Mouse (Mus musculus) thymus, postnatal 25 days (tissue): ENCODE measurements at regions not wholly inside any gene's neighbourhood (a gene's known extent, or its start where the extent isn't known, plus 50 kb on each side); places are given as distances from the start of the nearest gene placed in this dataset.

ENCODE experiments used
- DNase-seq: peaks from one replicate; pipeline ENCODE4 v3.0.0; 2022

DNA sequence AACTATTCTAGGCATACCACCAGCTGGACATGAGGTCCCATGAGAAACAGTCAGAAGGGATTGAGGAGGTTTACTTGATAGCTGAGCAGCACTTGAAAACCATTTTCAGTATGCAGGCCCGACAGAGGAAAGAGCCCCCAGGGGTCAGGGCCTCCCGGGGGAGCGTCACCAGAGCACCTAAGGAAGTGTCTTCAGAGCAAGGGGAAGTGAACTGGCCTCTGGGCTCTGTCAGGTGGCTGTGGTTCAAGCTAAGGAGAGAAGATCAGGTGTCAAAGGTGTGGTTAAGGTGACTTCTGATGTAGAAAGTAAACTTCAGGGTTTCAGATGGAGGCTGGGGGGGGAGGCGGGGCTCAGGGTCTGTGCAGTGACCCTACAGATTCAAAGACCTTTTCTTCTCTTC lies 57.3 kb downstream of the Bhlhe40 start:
- DNase-seq, result peak; percentile 19

DNA sequence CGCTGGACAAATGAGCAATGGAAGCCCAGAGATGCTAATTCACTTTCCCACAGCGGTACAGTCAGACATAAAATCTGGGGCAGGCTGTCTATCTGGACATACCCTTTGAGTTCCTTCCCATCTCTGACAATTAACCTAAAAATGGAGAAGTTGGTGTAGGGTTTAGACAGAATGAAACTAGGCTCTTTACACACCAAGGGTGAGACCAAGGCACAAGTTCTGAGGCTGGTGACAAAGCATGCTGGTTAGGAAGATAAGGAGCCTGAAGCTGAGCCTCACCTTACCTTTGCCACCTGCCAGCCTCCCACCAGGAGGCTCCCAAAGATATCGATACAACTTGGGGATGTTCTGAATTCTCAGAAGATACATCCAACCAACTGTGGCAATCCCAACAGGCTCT lies 58.5 kb downstream of the Bhlhe40 start:
- DNase-seq, result no peak

DNA sequence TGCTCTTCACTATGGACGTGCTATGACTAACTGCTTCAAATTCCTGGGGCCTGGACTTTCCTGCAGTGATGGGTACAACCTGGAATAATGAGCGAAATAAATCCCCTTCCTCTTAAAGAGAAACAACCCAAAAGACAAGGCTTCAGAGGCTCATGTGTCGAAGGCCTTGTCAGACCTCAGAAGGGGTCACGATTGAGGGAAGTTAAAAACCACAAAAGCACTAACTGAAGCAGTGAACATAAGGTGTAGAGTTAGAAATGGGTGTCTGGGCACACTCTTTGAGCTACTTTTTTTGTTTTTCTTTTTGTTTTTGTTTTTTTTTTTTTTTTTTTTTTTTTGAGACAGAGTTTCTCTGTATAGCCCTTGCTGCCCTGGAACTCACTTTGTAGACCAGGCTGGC lies 59.5 kb downstream of the Bhlhe40 start:
- DNase-seq, result no peak

DNA sequence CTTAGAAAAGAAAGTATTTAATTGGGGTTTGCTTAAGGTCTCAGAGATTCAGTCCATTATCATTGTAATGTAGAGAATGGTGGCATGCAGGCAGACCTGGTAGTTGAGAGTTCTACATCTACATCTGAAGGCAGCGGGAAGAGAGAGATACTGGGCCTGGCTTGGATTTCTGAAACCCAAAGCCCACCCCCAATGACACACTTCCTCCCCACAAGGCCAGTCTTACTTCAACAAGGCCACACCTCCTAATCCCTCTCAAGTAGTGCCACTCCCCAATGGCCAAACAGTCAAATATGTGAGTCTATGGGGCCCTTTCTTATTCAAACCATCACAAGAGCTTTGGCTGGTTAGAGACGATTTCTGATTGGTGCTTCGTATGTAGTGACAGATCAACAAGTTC lies 60.5 kb downstream of the Bhlhe40 start:
- DNase-seq, result no peak

DNA sequence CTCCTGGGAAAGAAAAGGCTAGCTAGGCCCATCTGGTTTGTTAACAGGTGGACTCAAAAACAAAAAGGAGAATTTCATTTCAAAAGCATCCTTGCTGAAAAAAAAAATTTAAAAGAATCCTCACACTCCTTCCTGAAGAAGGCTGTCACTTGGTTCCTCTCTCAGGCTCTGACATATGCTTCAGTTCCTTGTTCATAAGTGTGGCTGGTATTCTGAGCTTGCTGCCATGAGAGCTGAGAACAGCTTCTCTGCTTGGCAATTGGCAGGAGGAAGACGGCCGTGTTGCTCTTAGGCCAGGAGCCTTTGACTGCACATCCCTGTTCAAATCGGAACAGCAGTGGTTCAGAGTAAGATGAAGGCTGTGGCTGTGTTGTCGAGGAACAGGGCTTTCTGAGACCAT lies 61.1 kb downstream of the Bhlhe40 start:
- no peak for DNase-seq

DNA sequence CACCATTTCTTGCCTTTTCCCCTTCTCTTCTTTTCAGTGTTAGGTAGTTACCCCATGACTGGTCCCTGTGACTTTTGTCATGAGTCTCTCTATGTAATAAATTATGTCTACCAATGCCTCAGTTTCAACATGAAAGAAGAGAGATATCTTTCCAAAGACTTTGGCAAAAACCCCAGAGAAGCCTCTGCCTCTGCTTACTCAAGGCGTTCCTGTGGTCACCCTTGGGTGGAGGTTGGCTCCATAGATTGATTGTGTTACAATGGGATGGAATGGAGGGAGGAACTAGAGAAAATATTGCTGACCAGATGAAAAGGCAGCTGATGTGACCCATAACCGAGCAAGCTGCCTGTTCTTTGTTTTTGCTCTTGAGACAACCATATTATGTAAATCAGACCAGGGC lies 59.7 kb upstream of the Arl8b start:
- DNase-seq, result no peak

DNA sequence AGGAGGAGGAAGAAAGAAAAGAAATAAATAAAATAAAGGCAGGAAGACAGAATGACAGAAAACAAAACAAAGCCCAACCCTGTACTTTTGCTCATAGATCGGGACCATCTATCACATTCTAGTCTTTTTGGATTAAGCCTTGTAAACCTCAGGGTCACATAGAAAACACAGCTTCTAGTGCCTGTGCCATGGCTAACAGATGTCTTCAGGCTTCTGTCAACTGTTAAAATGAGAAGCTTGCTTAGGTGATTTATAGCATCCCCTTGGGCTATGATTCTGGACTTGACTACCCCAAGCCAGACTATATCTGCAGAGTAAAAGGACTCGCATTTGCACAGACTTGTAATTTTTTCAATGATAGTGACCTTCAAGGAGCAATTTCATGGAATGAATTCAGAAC lies 59.1 kb upstream of the Arl8b start:
- no peak for DNase-seq

DNA sequence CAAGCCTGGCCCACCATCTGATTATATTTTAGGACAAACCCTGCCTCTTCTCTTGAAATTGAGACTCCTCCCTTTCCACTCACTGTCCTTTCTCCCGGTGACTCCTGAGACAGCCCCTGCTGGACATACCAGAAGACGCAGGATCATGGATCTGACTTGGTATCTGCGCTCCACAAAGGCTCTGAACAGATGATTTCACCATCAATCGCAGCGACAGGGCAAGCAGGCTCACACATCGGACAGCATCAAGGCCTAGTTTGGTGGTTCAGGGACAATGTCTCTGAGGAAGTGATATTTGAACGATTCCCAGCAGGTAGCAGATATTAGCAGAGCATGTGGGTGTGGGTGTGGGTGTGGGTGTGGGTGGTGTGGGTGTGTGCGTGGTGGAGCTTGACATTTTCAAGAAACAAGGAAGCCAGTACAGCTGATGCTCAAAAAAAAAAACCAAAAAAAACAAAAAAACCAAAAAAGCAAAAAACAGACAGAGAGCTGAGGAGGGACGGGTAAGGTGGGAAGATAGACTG lies 51.7 kb upstream of the Arl8b start:
- DNase-seq, result no peak
